Mouse (Mus musculus): Measurements from ENCODE around the gene Arhgap8.

DNA sequence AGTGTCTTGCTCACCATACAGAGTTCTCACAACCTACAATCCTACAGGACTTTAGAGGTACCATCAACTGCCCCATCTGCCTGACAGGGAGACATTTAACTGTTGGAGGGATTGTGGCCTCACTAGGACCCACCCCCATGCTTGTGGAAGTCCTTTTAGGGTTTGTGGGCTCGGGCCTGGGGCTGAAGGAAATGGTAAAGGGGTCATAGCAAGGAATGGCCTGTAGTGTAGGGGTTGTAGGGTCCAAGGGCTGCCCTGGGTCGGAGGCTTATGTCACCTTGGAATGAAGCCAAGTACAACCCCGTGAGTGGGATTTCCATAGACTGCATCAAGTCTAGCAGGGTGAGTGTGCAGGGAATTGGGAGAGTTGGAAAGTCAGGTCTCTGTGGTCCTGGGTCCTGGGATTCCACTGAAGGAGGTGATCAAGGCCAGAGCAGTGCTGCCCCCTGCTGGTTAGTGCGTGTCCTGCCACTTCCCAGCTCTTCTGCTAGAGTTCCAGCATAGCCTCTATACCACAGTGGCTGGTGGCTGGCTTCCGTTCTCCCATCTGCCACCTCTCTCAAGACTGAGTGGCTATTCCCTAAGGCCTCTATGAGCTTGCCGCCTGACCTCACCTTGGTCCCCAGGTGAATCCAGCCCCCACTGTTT is 19.6 kb upstream of the Arhgap8 start:
- TF ChIP-seq CTCF (IDR thresholded peaks at IDR 0.05; ENCODE audit: control insufficient read depth, insufficient read depth, low read length) (peak; percentile 86), POLR2A (IDR thresholded peaks at IDR 0.05; ENCODE audit: borderline replicate concordance, control insufficient read depth, low read depth, low read length) (no peak)
